Mouse (Mus musculus) adrenal gland, postnatal 10 days (tissue): Measurements from ENCODE around the gene Strbp. TPM values are rescaled to one million over a fixed set of nuclear protein-coding genes. Genes with fewer than 3 reads are reported as not detected.

Source experiments
- microRNA-seq: library from miRNA; unstranded; fragments of <30 nt; microRNA quantifications from one replicate; pipeline ENCODE4 v1.2.0, GENCODE M21; 2021
- total RNA-seq, 2 experiments: library from RNA; stranded (reverse); gene quantifications; 2 replicates each; pipeline ENCODE4 v1.2.3; 2021

The Strbp gene
- total RNA-seq, 2 experiments from 2014 or later: 33.9 to 38.9 TPM

Small RNA genes within 50 kb of the gene (microRNA-seq; reads per million reads assigned to microRNA genes)
- gene Mir5128: not detected

Other genes with a start within 250 kb of the Strbp start
- 1 to 10 TPM; 1.1 to 2.0 TPM for gene Gpr21, start 187.5 kb downstream of the Strbp start, total RNA-seq
- under 1 TPM; 0.66 to 0.76 TPM for gene Crb2, start 72.4 kb upstream of the Strbp start, total RNA-seq